Mouse (Mus musculus): ENCODE data around the gene Metrn. TPM values are rescaled to one million over a fixed set of nuclear protein-coding genes. Genes with fewer than 3 reads are reported as not detected.
A peak's percentile ranks its signal among the peaks of the same experiment; 100 is the strongest.

The Metrn gene
- total and polyA plus RNA-seq, 2 experiments from 2014 or later, result 102 to 500 TPM

- DNase-seq (ENCODE audit: low spot score) (no peak), ATAC-seq (no peak)
- no peak overlapping the region for H3K4me2 ChIP-seq (ENCODE audit: low read depth, low read length)
Measured at GRCm38 (mm10) chr17:25757691-25758090, 39.2 kb downstream of the Metrn start.

GRCm38 (mm10) chr17:25756378-25757242 lies 40.3 kb downstream of the Metrn start:
- Histone ChIP-seq H3K27ac (no peak overlapping the region), H3K9ac (replicated peaks; ENCODE audit: low read length) (no peak overlapping the region), H3K4me2 (ENCODE audit: low read depth, low read length) (no peak overlapping the region), H3K27me3 (ENCODE audit: insufficient read depth, low read length) (no peaks in the 10 kb centered on the region), H3K4me1 (ENCODE audit: insufficient read depth, low read length) (no peaks in the 10 kb centered on the region), H3K4me3 (ENCODE audit: low read length) (no peak overlapping the region), H3K36me3 (ENCODE audit: insufficient read depth, low read length) (no peaks in the 10 kb centered on the region), H3K9me3 (ENCODE audit: low read length) (no peaks in the 10 kb centered on the region)
- DNase-seq (ENCODE audit: low spot score) (no peak), ATAC-seq (no peak)
- TF ChIP-seq CTCF (IDR thresholded peaks at IDR 0.05; ENCODE audit: low read depth), result no peak
- WGBS, result 81% methylated on average over 9 of the region's 9 CpGs

More at GRCm38 (mm10) chr17:25757691-25758090, 39.2 kb downstream of the Metrn start:
- Histone ChIP-seq H3K27me3 (ENCODE audit: insufficient read depth, low read length) (no peaks in the 10 kb centered on the region), H3K9ac (replicated peaks; ENCODE audit: low read length) (no peak overlapping the region), H3K9me3 (ENCODE audit: low read length) (no peaks in the 10 kb centered on the region), H3K4me3 (ENCODE audit: low read length) (no peak overlapping the region), H3K4me1 (ENCODE audit: insufficient read depth, low read length) (no peaks in the 10 kb centered on the region), H3K27ac (no peak overlapping the region), H3K36me3 (ENCODE audit: insufficient read depth, low read length) (no peaks in the 10 kb centered on the region)
- no peak for TF ChIP-seq CTCF (IDR thresholded peaks at IDR 0.05; ENCODE audit: low read depth)
- 78% methylated on average over 3 of the region's 3 CpGs for WGBS

GRCm38 (mm10) chr17:25755627-25756377 lies 41.1 kb downstream of the Metrn start:
- Histone ChIP-seq H3K4me3 (ENCODE audit: low read length) (no peak overlapping the region), H3K27ac (no peak overlapping the region), H3K27me3 (ENCODE audit: insufficient read depth, low read length) (no peaks in the 10 kb centered on the region), H3K4me2 (ENCODE audit: low read depth, low read length) (no peak overlapping the region), H3K36me3 (ENCODE audit: insufficient read depth, low read length) (no peaks in the 10 kb centered on the region), H3K4me1 (ENCODE audit: insufficient read depth, low read length) (no peaks in the 10 kb centered on the region), H3K9me3 (ENCODE audit: low read length) (no peaks in the 10 kb centered on the region), H3K9ac (replicated peaks; ENCODE audit: low read length) (no peak overlapping the region)
- no peak for ATAC-seq
- no peak for DNase-seq (ENCODE audit: low spot score)
- TF ChIP-seq CTCF (IDR thresholded peaks at IDR 0.05; ENCODE audit: low read depth), result no peak
- 59% methylated on average over 4 of the region's 4 CpGs for WGBS

GRCm38 (mm10) chr17:25755086-25755485 lies 41.9 kb downstream of the Metrn start:
- H3K9me3 ChIP-seq (ENCODE audit: low read length), result no peaks in the 10 kb centered on the region
- H3K27me3 ChIP-seq (ENCODE audit: insufficient read depth, low read length), result no peaks in the 10 kb centered on the region
- DNase-seq (ENCODE audit: low spot score) (no peak), ATAC-seq (no peak)
- no peak overlapping the region for H3K4me2 ChIP-seq (ENCODE audit: low read depth, low read length)
- H3K9ac ChIP-seq (replicated peaks; ENCODE audit: low read length), result no peak overlapping the region
- 78% methylated on average over 4 of the region's 4 CpGs for WGBS
- no peaks in the 10 kb centered on the region for H3K36me3 ChIP-seq (ENCODE audit: insufficient read depth, low read length)
- no peak overlapping the region for H3K27ac ChIP-seq
- no peaks in the 10 kb centered on the region for H3K4me1 ChIP-seq (ENCODE audit: insufficient read depth, low read length)
- H3K4me3 ChIP-seq (ENCODE audit: low read length), result no peak overlapping the region
- no peak for TF ChIP-seq CTCF (IDR thresholded peaks at IDR 0.05; ENCODE audit: low read depth)

GRCm38 (mm10) chr17:25754241-25754640 lies 42.7 kb downstream of the Metrn start, which contains the start of gene Msln:
Gene Msln (minus strand): TSS chr17:25754378.
- no peak within 1 kb of the TSS for H3K4me2 ChIP-seq (ENCODE audit: low read depth, low read length)
- no peak for TF ChIP-seq CTCF (IDR thresholded peaks at IDR 0.05; ENCODE audit: low read depth)
- no peak for ATAC-seq
- no peak within 1 kb of the TSS for H3K9ac ChIP-seq (replicated peaks; ENCODE audit: low read length)
- no peaks in the 10 kb centered on the region for H3K36me3 ChIP-seq (ENCODE audit: insufficient read depth, low read length)
- no peaks in the 10 kb centered on the region for H3K27me3 ChIP-seq (ENCODE audit: insufficient read depth, low read length)
- H3K4me1 ChIP-seq (ENCODE audit: insufficient read depth, low read length), result no peaks in the 10 kb centered on the region
- no peak for DNase-seq (ENCODE audit: low spot score)
- no peak within 1 kb of the TSS for H3K27ac ChIP-seq
- no peak within 1 kb of the TSS for H3K4me3 ChIP-seq (ENCODE audit: low read length)
- no peaks in the 10 kb centered on the region for H3K9me3 ChIP-seq (ENCODE audit: low read length)
- WGBS, result 85% methylated on average over 9 of the region's 9 CpGs

- TF ChIP-seq CTCF (IDR thresholded peaks at IDR 0.05; ENCODE audit: low read depth), result no peak
- Histone ChIP-seq H3K27me3 (ENCODE audit: insufficient read depth, low read length) (no peaks in the 10 kb centered on the region), H3K9ac (replicated peaks; ENCODE audit: low read length) (no peak overlapping the region), H3K4me2 (ENCODE audit: low read depth, low read length) (no peak overlapping the region), H3K9me3 (ENCODE audit: low read length) (no peaks in the 10 kb centered on the region), H3K27ac (no peak overlapping the region), H3K4me1 (ENCODE audit: insufficient read depth, low read length) (no peaks in the 10 kb centered on the region), H3K36me3 (ENCODE audit: insufficient read depth, low read length) (no peaks in the 10 kb centered on the region), H3K4me3 (ENCODE audit: low read length) (no peak overlapping the region)
- ATAC-seq (peak; percentile 47; the same call in 1 of the 2 replicates), DNase-seq (ENCODE audit: low spot score) (peak; percentile 50)
- 33% methylated on average over 5 of the region's 5 CpGs for WGBS
Measured at GRCm38 (mm10) chr17:25751446-25751845, 45.5 kb downstream of the Metrn start.
